Mouse (Mus musculus): ENCODE measurements at regions not wholly inside any gene's neighbourhood (a gene's known extent, or its start where the extent isn't known, plus 50 kb on each side); places are given as distances from the start of the nearest gene placed in this dataset.
"Not testable (repeated sequence)": the region's sequence is repeated elsewhere in the genome, so short reads cannot be mapped to it uniquely, and the experiment has no call there.

DNA sequence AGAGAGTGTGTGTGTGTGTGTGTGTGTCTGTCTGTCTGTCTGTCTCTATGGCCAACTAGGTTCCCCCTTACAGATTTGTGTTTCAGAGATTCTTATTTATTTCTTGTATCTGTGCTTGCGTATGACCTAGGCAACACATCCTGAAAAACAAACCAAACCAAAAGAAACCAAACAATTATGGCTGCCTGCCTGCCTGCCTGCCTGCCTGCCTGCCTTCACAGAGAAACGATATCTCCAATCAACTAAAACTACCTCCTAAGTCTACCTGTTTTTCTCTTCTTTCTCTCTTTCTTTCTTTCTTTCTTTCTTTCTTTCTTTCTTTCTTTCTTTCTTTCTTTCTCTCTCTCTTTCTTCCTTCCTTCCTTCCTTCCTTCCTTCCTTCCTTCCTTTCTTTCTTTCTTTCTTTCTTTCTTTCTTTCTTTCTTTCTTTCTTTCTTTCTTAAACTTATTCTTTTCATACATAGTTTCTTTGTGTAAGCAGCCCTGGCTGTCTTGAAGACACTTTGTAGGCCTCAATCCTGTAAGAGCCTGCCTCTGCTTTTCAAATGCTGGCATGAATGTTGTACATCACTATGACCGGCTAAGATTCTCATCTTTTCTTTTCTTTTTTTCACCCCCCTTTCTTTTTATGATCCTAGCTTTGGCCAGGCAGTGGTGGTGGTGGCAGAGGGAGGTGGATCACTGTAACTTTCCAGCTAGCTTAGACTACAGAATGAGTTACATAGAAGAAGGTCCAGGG is 59.7 kb upstream of the Gm14496 start:
- TF ChIP-seq CTCF (conservative IDR thresholded peaks at IDR 0.05; ENCODE audit: insufficient read depth, insufficient read length, low read depth, low read length); POLR2A (IDR thresholded peaks at IDR 0.05; ENCODE audit: low read depth, low read length): not testable (repeated sequence)

Data from kidney, adult 2 months (tissue).